Mouse (Mus musculus) embryo, embryonic 10.5 days (tissue): ENCODE measurements around the gene Acox1.

Experiments used
- DNase-seq: peaks from one replicate; pipeline ENCODE4 v3.0.0-alpha.2; 2015; ENCODE audit warnings: low spot score

The Acox1 gene

GRCm38 (mm10) chr11:116167884-116168439 lies 30.9 kb downstream of the Acox1 start, which contains the start of gene Fbf1:
Gene Fbf1 (minus strand): TSS chr11:116168166.
- peak; percentile 99 for DNase-seq

- peak; percentile 53 for DNase-seq
Observed at GRCm38 (mm10) chr11:116167232-116167631, 31.6 kb downstream of the Acox1 start.

GRCm38 (mm10) chr11:116163002-116163401 lies 35.8 kb downstream of the Acox1 start:
- DNase-seq = peak; percentile 34

GRCm38 (mm10) chr11:116162146-116162545 lies 36.7 kb downstream of the Acox1 start:
- DNase-seq = no peak

GRCm38 (mm10) chr11:116161312-116161711 lies 37.5 kb downstream of the Acox1 start:
- DNase-seq = no peak

GRCm38 (mm10) chr11:116150960-116151359 lies 47.9 kb downstream of the Acox1 start:
- no peak for DNase-seq

GRCm38 (mm10) chr11:116149341-116149740 lies 49.5 kb downstream of the Acox1 start:
- no peak for DNase-seq

GRCm38 (mm10) chr11:116148761-116149221 lies 50.1 kb downstream of the Acox1 start:
- no peak for DNase-seq

GRCm38 (mm10) chr11:116146294-116146985 lies 52.4 kb downstream of the Acox1 start:
- no peak for DNase-seq

GRCm38 (mm10) chr11:116145481-116146293 lies 53.2 kb downstream of the Acox1 start:
- DNase-seq = no peak

- DNase-seq = no peak
Observed at GRCm38 (mm10) chr11:116143468-116143867, 55.4 kb downstream of the Acox1 start.

- no peak for DNase-seq
Observed at GRCm38 (mm10) chr11:116142211-116142991, 56.4 kb downstream of the Acox1 start.

GRCm38 (mm10) chr11:116138468-116139138 lies 60.2 kb downstream of the Acox1 start, which contains the start of gene Mrpl38:
Gene Mrpl38 (minus strand): TSS chr11:116138868.
- peak; percentile 98 for DNase-seq

- DNase-seq = no peak
Observed at GRCm38 (mm10) chr11:116138096-116138467, 60.8 kb downstream of the Acox1 start.

- no peak for DNase-seq
Observed at GRCm38 (mm10) chr11:116134171-116134570, 64.7 kb downstream of the Acox1 start.

GRCm38 (mm10) chr11:116133497-116133896 lies 65.3 kb downstream of the Acox1 start:
- DNase-seq = no peak

- DNase-seq = no peak
Observed at GRCm38 (mm10) chr11:116132366-116133333, 66.2 kb downstream of the Acox1 start.

GRCm38 (mm10) chr11:116131349-116132170 lies 67.3 kb downstream of the Acox1 start:
- no peak for DNase-seq

GRCm38 (mm10) chr11:116130488-116131205 lies 68.2 kb downstream of the Acox1 start, which contains the start of gene Trim65:
Gene Trim65 (minus strand): TSS chr11:116131128.
- peak; percentile 88 for DNase-seq
